Mouse (Mus musculus): ENCODE data around the gene Hcn2. TPM values are rescaled to one million over a fixed set of nuclear protein-coding genes. Genes with fewer than 3 reads are reported as not detected.
"Not testable (repeated sequence)": the region's sequence is repeated elsewhere in the genome, so short reads cannot be mapped to it uniquely, and the experiment has no call there.

The Hcn2 gene
- total RNA-seq, 2 experiments from 2014 or later = 0.50 TPM; not detected in 1

GRCm38 (mm10) chr10:79686219-79686618, 30.2 kb upstream of the Hcn2 start:
- ATAC-seq (replicated peaks; ENCODE audit: low FRiP score, low TSS enrichment, poor library complexity, severe bottlenecking) = no peak

GRCm38 (mm10) chr10:79686691-79687090, 29.7 kb upstream of the Hcn2 start:
- ATAC-seq (replicated peaks; ENCODE audit: low FRiP score, low TSS enrichment, poor library complexity, severe bottlenecking) = no peak

DNA sequence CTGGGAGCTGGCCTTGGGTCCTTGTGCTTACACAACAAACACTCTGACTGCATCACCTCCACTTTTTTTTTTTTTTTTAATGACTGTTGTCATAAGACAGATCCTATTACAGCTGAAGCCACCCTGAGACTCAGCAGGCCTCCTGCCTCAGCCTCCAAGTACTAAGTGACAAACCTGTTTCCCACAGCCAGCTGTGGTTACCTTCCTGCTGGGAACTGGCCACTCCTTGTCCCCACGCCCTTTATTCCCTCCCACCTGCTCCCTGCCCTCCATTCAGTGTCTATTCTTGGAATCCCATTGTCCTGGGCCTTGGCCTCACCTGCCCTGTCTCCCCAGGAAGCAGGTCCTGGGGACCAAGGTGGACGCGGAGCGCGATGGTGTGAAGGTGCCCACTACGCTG, 28.9 kb upstream of the Hcn2 start:
- no peak for ATAC-seq (replicated peaks; ENCODE audit: low FRiP score, low TSS enrichment, poor library complexity, severe bottlenecking)

- 0 out of 2 replicates have a peak, but pooled peaks have one; percentile 5 for ATAC-seq (replicated peaks; ENCODE audit: low FRiP score, low TSS enrichment, poor library complexity, severe bottlenecking)
Observed at GRCm38 (mm10) chr10:79688720-79689119, 27.7 kb upstream of the Hcn2 start, which contains the start of gene Gzmm. Gene Gzmm, plus strand, starts transcription at chr10:79689020.

DNA sequence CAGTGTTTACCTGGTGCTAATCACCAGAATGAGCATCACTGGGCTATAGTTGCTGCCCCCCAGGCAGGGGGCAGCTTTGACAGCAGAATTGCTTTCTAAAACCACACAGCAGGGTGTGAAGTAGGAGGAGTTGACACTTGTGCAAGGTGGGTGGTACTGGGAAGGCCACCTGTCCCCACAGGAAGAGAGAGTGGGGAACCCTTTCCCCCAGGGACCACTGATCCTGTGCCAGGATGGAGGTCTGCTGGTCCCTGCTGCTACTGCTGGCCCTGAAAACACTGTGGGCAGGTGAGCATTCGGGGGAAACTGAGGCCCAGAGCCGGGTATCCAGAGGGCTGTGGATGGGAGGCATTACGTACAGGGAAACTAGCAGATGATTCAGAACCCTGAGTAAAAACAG, 27.3 kb upstream of the Hcn2 start:
- no peak for ATAC-seq (replicated peaks; ENCODE audit: low FRiP score, low TSS enrichment, poor library complexity, severe bottlenecking)

DNA sequence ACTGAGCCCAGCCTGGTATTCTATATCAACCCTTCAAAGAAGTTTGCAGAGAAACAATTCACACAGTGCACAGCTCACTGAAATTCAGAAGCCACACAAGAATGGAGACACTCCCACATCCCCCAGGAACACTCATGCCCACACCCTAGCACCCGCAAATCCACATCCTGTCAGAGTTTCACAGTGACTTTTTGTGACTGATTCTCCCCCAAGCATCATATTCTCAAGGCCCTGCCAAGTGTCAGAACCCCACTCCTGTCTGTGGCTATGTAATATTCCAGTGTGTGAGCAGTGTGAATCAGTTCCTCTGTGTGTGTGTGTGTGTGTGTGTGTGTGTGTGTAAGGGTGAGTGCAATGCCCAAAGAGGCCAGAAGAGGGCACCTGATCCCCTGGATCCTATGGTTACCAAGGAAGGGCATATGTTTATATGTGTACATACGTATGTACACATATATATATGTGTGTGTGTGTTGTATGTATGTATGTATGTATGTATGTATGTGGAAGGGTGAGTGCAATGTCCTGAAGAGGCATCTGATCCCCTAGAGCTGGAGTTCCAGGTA, 24.4 kb upstream of the Hcn2 start:
- ATAC-seq (replicated peaks; ENCODE audit: low FRiP score, low TSS enrichment, poor library complexity, severe bottlenecking) = no peak

DNA sequence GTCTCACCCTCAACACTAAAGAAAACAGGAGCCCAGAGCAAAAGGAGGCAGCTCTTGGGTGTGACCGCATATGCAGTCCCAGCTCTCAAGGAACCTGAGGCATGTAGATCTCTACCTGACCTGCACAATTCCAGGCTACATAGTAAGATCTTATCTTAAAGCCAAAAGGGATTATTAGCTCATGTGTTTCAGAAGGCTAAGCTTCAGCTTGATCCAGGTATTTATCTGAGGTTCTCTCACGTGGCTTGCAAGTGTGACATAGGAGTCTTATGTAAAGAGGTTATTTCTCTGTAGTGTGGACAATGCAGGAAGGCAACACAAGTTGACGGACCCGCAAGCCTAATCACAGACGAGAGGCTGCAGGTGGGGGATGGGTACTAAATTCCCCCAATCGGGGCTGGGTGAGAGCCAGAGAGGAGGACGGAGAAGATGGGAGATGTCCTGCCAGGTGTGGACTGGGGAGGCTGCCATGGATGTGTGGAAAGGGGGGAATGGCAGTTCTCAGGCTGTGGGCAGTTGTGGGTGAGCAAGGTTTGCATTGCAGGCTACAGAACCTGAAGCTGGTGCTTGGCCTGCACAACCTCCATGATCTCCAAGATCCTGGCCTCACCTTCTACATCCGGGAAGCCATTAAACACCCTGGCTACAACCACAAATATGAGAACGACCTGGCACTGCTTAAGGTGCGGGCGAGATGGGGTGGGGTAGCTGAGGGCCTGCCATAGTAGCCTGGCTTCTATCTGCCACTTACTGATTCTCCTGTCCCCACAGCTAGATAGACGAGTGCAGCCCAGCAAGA, 22.7 kb upstream of the Hcn2 start:
- no peak for ATAC-seq (replicated peaks; ENCODE audit: low FRiP score, low TSS enrichment, poor library complexity, severe bottlenecking)

- ATAC-seq (replicated peaks; ENCODE audit: low FRiP score, low TSS enrichment, poor library complexity, severe bottlenecking) = no peak
Observed at GRCm38 (mm10) chr10:79694379-79694655, 22.1 kb upstream of the Hcn2 start.

- peak; percentile 86 for ATAC-seq (replicated peaks; ENCODE audit: low FRiP score, low TSS enrichment, poor library complexity, severe bottlenecking)
Observed at GRCm38 (mm10) chr10:79695231-79696128, 21.0 kb upstream of the Hcn2 start.

DNA sequence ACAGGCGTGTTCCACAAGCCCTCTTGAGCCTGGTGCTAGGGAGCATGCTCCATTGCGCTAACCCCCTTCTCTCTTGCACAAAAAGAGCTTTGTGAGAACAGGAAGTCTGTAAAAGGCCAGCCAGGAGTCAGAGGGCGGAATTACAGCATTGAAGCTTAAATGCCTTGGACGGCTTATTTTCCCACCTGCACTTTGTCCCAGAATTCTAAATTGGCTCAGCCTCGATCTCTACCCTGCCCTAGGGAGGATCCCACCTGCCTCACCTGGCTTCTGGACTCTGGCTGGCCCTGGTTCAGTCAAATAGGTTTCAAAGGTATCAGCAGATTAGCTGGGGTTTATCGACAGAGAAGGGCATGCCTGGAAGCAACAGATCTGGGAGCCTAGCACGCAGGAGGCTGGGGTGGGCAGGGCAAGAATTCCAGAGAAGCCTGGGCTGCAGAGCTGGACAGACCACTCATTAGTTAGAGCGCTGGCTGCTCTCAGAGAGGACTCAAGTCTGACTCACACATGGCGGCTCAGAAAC, 20.2 kb upstream of the Hcn2 start:
- no peak for ATAC-seq (replicated peaks; ENCODE audit: low FRiP score, low TSS enrichment, poor library complexity, severe bottlenecking)

DNA sequence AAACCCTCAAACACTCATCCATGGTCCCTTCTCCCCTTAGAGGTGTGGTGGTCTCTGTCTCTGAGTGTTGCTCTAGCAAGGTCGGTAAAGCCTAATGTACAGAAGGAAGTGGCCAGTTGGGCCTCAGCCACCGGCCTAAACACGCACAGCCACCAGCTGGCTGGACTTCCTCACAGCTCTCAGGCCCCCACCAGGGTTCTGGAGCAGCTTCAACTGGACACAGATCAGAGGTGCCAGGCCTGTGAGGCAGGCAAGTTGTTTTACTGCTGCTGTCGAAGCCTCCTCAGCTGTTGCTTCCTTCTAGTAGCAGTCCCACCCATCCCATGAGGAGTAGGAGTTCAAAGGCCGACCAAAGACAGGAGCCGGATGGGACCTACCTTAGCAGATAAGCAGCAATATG, 18.5 kb upstream of the Hcn2 start:
- ATAC-seq (replicated peaks; ENCODE audit: low FRiP score, low TSS enrichment, poor library complexity, severe bottlenecking) = no peak

DNA sequence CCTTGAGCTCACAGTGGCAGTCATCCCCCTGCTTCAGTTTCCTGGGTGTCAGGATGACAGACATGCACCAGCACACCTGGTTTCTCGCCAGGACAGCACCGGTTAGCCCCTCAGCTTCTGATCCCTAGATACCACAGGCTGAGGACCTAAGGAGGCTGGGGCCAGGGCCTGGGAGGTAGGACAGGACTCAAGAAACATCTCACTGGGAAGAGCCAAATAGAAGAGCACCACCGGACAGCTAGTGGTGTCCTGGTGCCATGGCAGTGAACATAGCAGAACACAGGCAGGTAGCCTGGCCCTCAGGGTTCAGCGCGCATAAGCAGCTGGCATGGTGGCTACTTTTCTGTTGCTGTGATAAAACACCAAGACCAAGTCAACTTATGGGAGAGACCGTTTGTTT, 18.0 kb upstream of the Hcn2 start:
- ATAC-seq (replicated peaks; ENCODE audit: low FRiP score, low TSS enrichment, poor library complexity, severe bottlenecking) = no peak

GRCm38 (mm10) chr10:79700676-79701075, 15.8 kb upstream of the Hcn2 start:
- ATAC-seq (replicated peaks; ENCODE audit: low FRiP score, low TSS enrichment, poor library complexity, severe bottlenecking) = no peak

DNA sequence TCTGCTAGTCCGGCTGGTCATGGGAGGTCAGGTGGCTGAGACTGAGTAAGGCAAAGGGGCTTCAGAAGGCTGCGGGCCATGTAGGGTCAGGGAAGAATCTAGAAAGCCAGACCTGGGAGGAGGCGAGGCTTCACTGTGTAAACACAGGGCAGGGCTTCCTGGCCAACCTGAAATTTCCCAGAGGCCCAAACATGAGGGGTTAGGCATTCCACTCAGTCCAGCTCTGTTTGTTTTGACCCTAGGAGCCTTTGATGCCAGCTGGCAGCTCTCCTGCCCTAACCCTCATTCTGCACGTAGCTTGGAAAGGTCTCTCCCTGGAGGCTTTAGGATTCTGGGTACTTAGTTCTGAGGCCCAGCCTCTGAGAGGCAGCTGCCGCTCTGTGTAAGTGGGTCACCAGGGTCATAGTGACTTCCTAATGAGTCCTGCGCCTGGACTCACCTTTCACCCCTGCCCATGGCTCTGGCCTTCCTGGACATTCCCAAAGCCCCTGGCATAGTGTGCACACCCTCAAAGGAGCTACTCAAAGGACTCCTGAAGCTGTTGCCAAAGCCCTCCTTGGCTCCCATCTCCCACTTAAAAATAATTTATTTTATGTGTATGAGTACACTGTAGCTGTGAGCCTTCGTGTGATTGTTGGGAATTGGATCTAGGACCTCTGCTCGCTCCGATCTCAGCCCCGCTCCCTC, 14.8 kb upstream of the Hcn2 start:
- ATAC-seq (replicated peaks; ENCODE audit: low FRiP score, low TSS enrichment, poor library complexity, severe bottlenecking) = no peak

DNA sequence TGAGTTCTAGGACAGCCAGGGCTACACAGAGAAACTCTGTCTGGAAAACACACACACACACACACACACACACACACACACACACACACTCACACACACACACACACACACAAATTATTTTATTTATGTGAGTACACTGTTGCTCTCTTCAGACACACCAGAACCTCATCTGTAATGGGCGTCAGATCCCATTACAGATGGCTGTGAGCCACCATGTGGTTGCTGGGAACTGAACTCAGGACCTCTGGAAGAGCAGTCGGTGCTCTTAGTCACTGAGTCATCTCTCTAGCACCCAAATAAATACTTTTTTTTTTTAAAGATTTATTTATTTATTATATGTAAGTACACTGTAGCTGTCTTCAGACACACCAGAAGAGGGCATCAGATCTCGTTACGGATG, 13.5 kb upstream of the Hcn2 start:
- not testable (repeated sequence) for ATAC-seq (replicated peaks; ENCODE audit: low FRiP score, low TSS enrichment, poor library complexity, severe bottlenecking)

DNA sequence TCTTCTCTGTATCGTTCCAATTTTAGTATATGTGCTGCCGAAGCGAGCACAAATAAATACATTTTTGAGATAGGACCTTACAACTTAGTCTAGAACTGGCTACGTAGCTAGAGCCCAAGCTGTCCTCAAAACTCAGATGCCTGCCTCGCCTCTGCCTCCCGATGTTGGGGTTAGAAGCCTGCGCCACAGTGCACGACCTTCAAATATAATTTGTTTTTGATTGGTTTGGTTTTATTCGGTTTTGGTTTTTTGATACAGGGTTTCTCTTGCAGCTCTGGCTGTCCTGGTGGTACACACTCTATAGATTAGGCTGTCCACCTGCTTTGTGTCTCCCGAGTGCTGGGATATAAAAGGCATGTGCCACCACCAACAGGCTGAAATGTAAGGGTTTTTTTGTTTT, 12.9 kb upstream of the Hcn2 start:
- ATAC-seq (replicated peaks; ENCODE audit: low FRiP score, low TSS enrichment, poor library complexity, severe bottlenecking) = no peak

GRCm38 (mm10) chr10:79704065-79704969, 12.1 kb upstream of the Hcn2 start, which contains the start of gene Bsg:
Gene Bsg, plus strand, starts transcription at chr10:79704491.
- ATAC-seq (replicated peaks; ENCODE audit: low FRiP score, low TSS enrichment, poor library complexity, severe bottlenecking) = peak; percentile 80

DNA sequence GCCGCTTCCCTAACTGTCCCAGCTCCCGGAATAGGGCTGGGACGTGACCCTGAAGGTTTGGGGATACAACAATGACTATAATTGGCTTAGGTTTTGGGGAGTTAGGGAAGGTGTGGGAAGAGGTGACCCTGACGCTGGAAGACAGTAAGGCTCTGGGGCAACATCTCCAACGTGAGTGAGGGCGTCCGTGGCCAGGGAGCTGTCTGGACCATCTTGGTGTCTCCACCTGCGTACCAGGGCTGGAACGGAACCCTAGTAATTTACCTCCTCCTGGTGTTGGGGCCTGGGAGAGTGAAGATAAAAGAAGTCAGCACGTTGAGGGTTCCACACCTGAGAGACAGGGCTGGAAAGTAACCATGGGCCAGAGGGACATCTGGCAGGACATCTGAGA, 11.5 kb upstream of the Hcn2 start:
- ATAC-seq (replicated peaks; ENCODE audit: low FRiP score, low TSS enrichment, poor library complexity, severe bottlenecking) = no peak

- ATAC-seq (replicated peaks; ENCODE audit: low FRiP score, low TSS enrichment, poor library complexity, severe bottlenecking) = peak; percentile 80
Observed at GRCm38 (mm10) chr10:79705951-79706350, 10.5 kb upstream of the Hcn2 start.

Data from megakaryocyte-erythroid progenitor cell, adult 5-6 weeks (primary cell).